17 mouse cellular contexts compared by ENCODE assay signal in the genomic region with DNA sequence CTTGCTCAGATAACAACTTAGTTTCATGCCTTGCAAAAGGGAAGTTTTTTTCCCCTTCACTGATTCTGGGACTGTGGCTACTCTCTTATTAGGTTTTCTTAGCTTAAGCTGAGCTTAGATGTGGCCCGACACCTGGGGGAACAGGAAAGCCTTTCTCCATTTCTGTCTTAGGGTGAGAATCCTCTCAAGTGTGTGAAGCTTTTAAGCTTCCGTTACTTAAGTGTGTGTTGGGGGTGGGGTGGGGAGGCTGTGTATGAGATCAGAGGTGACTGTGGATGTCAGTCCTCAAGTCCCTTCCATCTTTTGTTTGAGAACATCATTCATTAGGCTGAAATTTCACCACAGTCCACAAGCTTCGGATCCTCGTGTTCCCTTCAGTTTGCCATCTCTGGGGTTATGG.
DNase-seq lines count a peak whose midpoint lies in the region; ATAC-seq and TF ChIP-seq lines count a peak whose summit lies in the region.
"Had no signal": no experiment of that assay in that cellular context is flagged by ENCODE, and none has a peak within 500 bp of the region (broad histone marks: within the 10 kb centered on the region; RNA-seq: fewer than 3 reads in every experiment).

No protein-coding gene starts in this region.

- H3K4me1 ChIP-seq in forebrain, embryonic 12.5 days = peaks cover 12% of the 10 kb centered on the region
- H3K4me1 ChIP-seq in forebrain, postnatal 0 days (ENCODE audit: insufficient read depth) = 0 out of 2 replicates have a peak, but pooled peaks cover 6% of the 10 kb centered on the region
- H3K4me1 ChIP-seq in midbrain, embryonic 12.5 days = peaks cover 10% of the 10 kb centered on the region
- 0 out of 2 replicates have a peak, but pooled peaks cover 2% of the 10 kb centered on the region for H3K4me1 ChIP-seq in midbrain, embryonic 11.5 days (ENCODE audit: control insufficient read depth, insufficient read depth, low read length)
- H3K4me1 ChIP-seq: intestine, embryonic 15.5 days; liver, embryonic 15.5 days had no signal

- H3K9ac ChIP-seq in forebrain, embryonic 12.5 days = no peak overlapping the region
- no peak overlapping the region for H3K9ac ChIP-seq in forebrain, postnatal 0 days
- H3K9ac ChIP-seq in midbrain, embryonic 12.5 days (replicated peaks) = no peak overlapping the region
- H3K9ac ChIP-seq in midbrain, embryonic 11.5 days (ENCODE audit: low read length) = no peak overlapping the region
- H3K9ac ChIP-seq: forebrain, embryonic 13.5 days; heart, embryonic 13.5 days; intestine, embryonic 15.5 days; liver, embryonic 15.5 days had no signal

- intact Hi-C loops in gastrocnemius, postnatal 36 days (cut with DNase I) = no loop called here

- H3K36me3 ChIP-seq in forebrain, embryonic 12.5 days (replicated peaks) = no peaks in the 10 kb centered on the region
- H3K36me3 ChIP-seq in forebrain, postnatal 0 days (ENCODE audit: insufficient read depth) = no peaks in the 10 kb centered on the region
- no peaks in the 10 kb centered on the region for H3K36me3 ChIP-seq in midbrain, embryonic 12.5 days
- H3K36me3 ChIP-seq in midbrain, embryonic 11.5 days (ENCODE audit: control insufficient read depth, insufficient read depth, low read length) = no peaks in the 10 kb centered on the region
- H3K36me3 ChIP-seq: heart, embryonic 13.5 days; intestine, embryonic 15.5 days; limb, embryonic 10.5 days; liver, embryonic 15.5 days had no signal

- WGBS in forebrain, embryonic 12.5 days = 82% methylated on average over 4 of the region's 4 CpGs
- WGBS in forebrain, postnatal 0 days = 79% methylated on average over 4 of the region's 4 CpGs
- 81% methylated on average over 4 of the region's 4 CpGs for WGBS in midbrain, embryonic 12.5 days
- 85% methylated on average over 4 of the region's 4 CpGs for WGBS in midbrain, embryonic 11.5 days

- DNase-seq in forebrain, postnatal 0 days = no peak
- no peak for DNase-seq in midbrain, embryonic 11.5 days (ENCODE audit: low spot score, missing footprints)
- DNase-seq in naive thymus-derived CD4-positive, alpha-beta T cell, adult 2 months (ENCODE audit: low read depth) = peak; percentile 65
- DNase-seq in thymus, postnatal 36 days = peak; percentile 71 to 79
- no peak for DNase-seq in gastrocnemius, postnatal 36 days
- no peak for DNase-seq in heart, adult 11 months
- DNase-seq: gastrocnemius, postnatal 14 days; kidney, postnatal 25 days; layer of hippocampus, postnatal 36 days had no signal

- no peaks in the 10 kb centered on the region for H3K9me3 ChIP-seq in forebrain, embryonic 12.5 days
- H3K9me3 ChIP-seq in forebrain, postnatal 0 days (ENCODE audit: low read length) = no peaks in the 10 kb centered on the region
- H3K9me3 ChIP-seq in midbrain, embryonic 12.5 days = no peaks in the 10 kb centered on the region
- no peaks in the 10 kb centered on the region for H3K9me3 ChIP-seq in midbrain, embryonic 11.5 days (ENCODE audit: control insufficient read depth, low read length)
- H3K9me3 ChIP-seq: forebrain, embryonic 13.5 days; heart, embryonic 13.5 days; intestine, embryonic 15.5 days; limb, embryonic 10.5 days; liver, embryonic 15.5 days had no signal

- no peak for ATAC-seq in forebrain, embryonic 12.5 days (ENCODE audit: low FRiP score)
- no peak for ATAC-seq in forebrain, postnatal 0 days
- ATAC-seq in midbrain, embryonic 12.5 days (ENCODE audit: low FRiP score, low read depth) = no peak
- ATAC-seq in midbrain, embryonic 11.5 days (ENCODE audit: low FRiP score) = no peak

- H3K27me3 ChIP-seq in forebrain, embryonic 12.5 days = no peaks in the 10 kb centered on the region
- H3K27me3 ChIP-seq in forebrain, postnatal 0 days (ENCODE audit: insufficient read depth, low read length) = no peaks in the 10 kb centered on the region
- H3K27me3 ChIP-seq in midbrain, embryonic 12.5 days = no peaks in the 10 kb centered on the region
- no peaks in the 10 kb centered on the region for H3K27me3 ChIP-seq in midbrain, embryonic 11.5 days (ENCODE audit: control insufficient read depth, insufficient read depth, low read length)
- H3K27me3 ChIP-seq: forebrain, embryonic 13.5 days; heart, embryonic 13.5 days; intestine, embryonic 15.5 days; liver, embryonic 15.5 days had no signal

- H3K4me2 ChIP-seq in forebrain, embryonic 12.5 days = no peak overlapping the region
- no peak overlapping the region for H3K4me2 ChIP-seq in forebrain, postnatal 0 days (ENCODE audit: low read depth)
- H3K4me2 ChIP-seq in midbrain, embryonic 12.5 days (replicated peaks) = no peak overlapping the region
- H3K4me2 ChIP-seq in midbrain, embryonic 11.5 days = no peak overlapping the region
- H3K4me2 ChIP-seq: heart, embryonic 13.5 days; intestine, embryonic 15.5 days; liver, embryonic 15.5 days had no signal

- no peak overlapping the region for H3K4me3 ChIP-seq in forebrain, embryonic 12.5 days (replicated peaks)
- H3K4me3 ChIP-seq in forebrain, postnatal 0 days (ENCODE audit: low read depth, low read length) = no peak overlapping the region
- no peak overlapping the region for H3K4me3 ChIP-seq in midbrain, embryonic 12.5 days
- no peak overlapping the region for H3K4me3 ChIP-seq in midbrain, embryonic 11.5 days (ENCODE audit: low read depth, low read length)
- H3K4me3 ChIP-seq: forebrain, embryonic 13.5 days; heart, embryonic 13.5 days; intestine, embryonic 15.5 days; limb, embryonic 10.5 days; liver, embryonic 15.5 days; myocyte had no signal

- no peak for TF ChIP-seq CTCF in forebrain, postnatal 0 days (IDR thresholded peaks at IDR 0.05; ENCODE audit: low read depth)

- H3K27ac ChIP-seq in forebrain, embryonic 12.5 days = 0 out of 2 replicates have a peak overlapping the region, but pooled peaks have one; percentile 71
- no peak overlapping the region for H3K27ac ChIP-seq in forebrain, postnatal 0 days (ENCODE audit: low read depth, low read length)
- H3K27ac ChIP-seq in midbrain, embryonic 12.5 days (replicated peaks) = peak overlapping the region; percentile 73; the same call in 1 of the 2 replicates
- H3K27ac ChIP-seq in midbrain, embryonic 11.5 days (ENCODE audit: low read depth, low read length) = no peak overlapping the region
- H3K27ac ChIP-seq: heart, embryonic 13.5 days; intestine, embryonic 15.5 days; limb, embryonic 10.5 days; liver, embryonic 15.5 days had no signal

Comparison
In these comparisons a context has a peak if more than half of its experiments do, and no peak if none do; other contexts are left out.
1. H3K27ac ChIP-seq: peak in forebrain, embryonic 12.5 days (single experiment) and midbrain, embryonic 12.5 days (single experiment); none in forebrain, postnatal 0 days (single experiment) and midbrain, embryonic 11.5 days (single experiment).
2. DNase-seq: peak in naive thymus-derived CD4-positive, alpha-beta T cell, adult 2 months (single experiment) and thymus, postnatal 36 days (2 of 2); none in forebrain, postnatal 0 days (single experiment), midbrain, embryonic 11.5 days (single experiment), gastrocnemius, postnatal 36 days (0 of 2) and heart, adult 11 months (single experiment).